Mouse (Mus musculus) hindbrain, postnatal 0 days (tissue): ENCODE measurements at regions not wholly inside any gene's neighbourhood (a gene's known extent, or its start where the extent isn't known, plus 50 kb on each side); places are given as distances from the start of the nearest gene placed in this dataset.

Source experiments
- ATAC-seq: fragments of 200-750 bp; cut with Nextera tagmentation; 2 replicates; pipeline ENCODE4 v1.8.0; 2017; ENCODE audit warnings: mild to moderate bottlenecking, moderate TSS enrichment, moderate library complexity
- DNase-seq: peaks from one replicate; pipeline ENCODE4 v3.0.0-alpha.2; 2015; ENCODE audit warnings: low spot score
- H3K27ac ChIP-seq: fragments of 300-500 bp; sonication (generic); 2 replicates; pipeline ENCODE4 v1.5.1; 2014; ENCODE audit warnings: mild to moderate bottlenecking
- H3K27me3 ChIP-seq: fragments of 300-500 bp; sonication (generic); 2 replicates; pipeline ENCODE4 v1.6.1; 2014; ENCODE audit warnings: low read length, mixed read lengths; ENCODE audit not compliant: insufficient read depth
- H3K36me3 ChIP-seq: fragments of 300-500 bp; sonication (generic); 2 replicates; pipeline ENCODE4 v1.6.1; 2014; ENCODE audit warnings: low read length, mixed read lengths; ENCODE audit not compliant: insufficient read depth
- H3K4me1 ChIP-seq: fragments of 300-500 bp; sonication (generic); 2 replicates; pipeline ENCODE4 v1.6.1; 2014; ENCODE audit warnings: antibody characterized with exemption, low read length, mixed read lengths; ENCODE audit not compliant: insufficient read depth
- H3K4me2 ChIP-seq: fragments of 300-500 bp; sonication (generic); 2 replicates; pipeline ENCODE4 v1.6.1; 2014; ENCODE audit warnings: low read depth, mild to moderate bottlenecking, low read length, moderate library complexity, mixed read lengths
- H3K4me3 ChIP-seq: fragments of 300-500 bp; sonication (generic); 2 replicates; pipeline ENCODE4 v1.5.1; 2014; ENCODE audit warnings: low read length
- H3K9ac ChIP-seq: fragments of 300-500 bp; sonication (generic); replicated peaks from 2 replicates; pipeline ENCODE4 v1.6.1; 2014; ENCODE audit warnings: mild to moderate bottlenecking, low read length, moderate library complexity, mixed read lengths
- H3K9me3 ChIP-seq: fragments of 300-500 bp; sonication (generic); 2 replicates; pipeline ENCODE4 v1.6.1; 2016; ENCODE audit warnings: low read length, mixed read lengths
- CTCF ChIP-seq: IDR thresholded peaks from 2 replicates; pipeline ENCODE4 v1.5.1; 2016; ENCODE audit warnings: antibody characterized with exemption, control low read depth, low read depth
- whole genome bisulfite sequencing: fragments of 180-500 bp; shearing (Covaris S2); extraction: QIAGEN DNeasy Blood & Tissue Kit; methylation state at CpG from one replicate; pipeline ENCODE4 v1.1.7; 2014; 5-methylcytosine and 5-hydroxymethylcytosine counted together

DNA sequence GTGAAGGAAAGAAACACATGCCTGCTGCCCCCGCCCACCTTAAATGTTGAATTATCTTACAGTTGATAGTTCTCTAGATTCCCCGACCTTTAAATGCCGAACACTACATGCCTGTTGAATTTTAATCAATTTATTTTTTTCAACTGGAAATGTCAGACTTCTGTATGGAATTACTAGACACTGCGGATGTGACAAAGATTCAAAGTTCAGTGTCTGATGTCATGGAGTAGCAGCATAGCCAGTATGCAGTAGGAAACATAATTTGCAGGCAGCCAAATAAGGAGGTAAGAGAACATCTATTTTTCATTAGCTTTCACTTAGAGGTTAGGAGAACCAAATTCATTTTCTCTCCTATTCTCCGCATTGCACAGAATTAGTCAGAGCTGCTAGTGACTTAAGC lies 182.2 kb upstream of the Astn2 start:
- no peaks in the 10 kb centered on the region for H3K9me3 ChIP-seq
- H3K4me3 ChIP-seq = no peak overlapping the region
- no peaks in the 10 kb centered on the region for H3K36me3 ChIP-seq
- WGBS = 42% methylated on average over 5 of the region's 5 CpGs
- no peak overlapping the region for H3K4me2 ChIP-seq
- ATAC-seq = no peak
- H3K27me3 ChIP-seq = no peaks in the 10 kb centered on the region
- H3K27ac ChIP-seq = no peak overlapping the region
- H3K9ac ChIP-seq = no peak overlapping the region
- no peaks in the 10 kb centered on the region; the same call in 1 of the 2 replicates for H3K4me1 ChIP-seq
- peak; percentile 5 for DNase-seq
- no peak for TF ChIP-seq CTCF

DNA sequence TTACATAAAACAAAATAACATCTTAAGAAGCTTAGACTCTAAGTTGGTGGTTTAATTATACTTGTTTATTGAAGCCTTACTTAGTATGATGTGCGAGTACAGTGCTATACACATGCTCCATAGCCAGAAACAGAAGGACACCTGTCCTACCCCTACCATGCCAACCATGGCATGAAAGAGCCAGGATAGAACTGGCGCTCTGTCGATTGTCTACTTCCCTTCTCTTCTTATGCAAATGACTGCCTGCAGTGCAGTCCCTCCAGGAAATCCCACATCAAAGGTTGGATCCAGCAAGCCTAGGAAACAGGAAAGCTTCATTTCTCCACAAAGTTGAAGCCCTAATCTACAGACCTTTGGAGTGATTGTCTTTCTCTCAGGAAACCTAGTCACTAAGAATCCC lies 181.8 kb upstream of the Astn2 start:
- Histone ChIP-seq H3K9ac (no peak overlapping the region), H3K4me2 (no peak overlapping the region), H3K36me3 (no peaks in the 10 kb centered on the region), H3K9me3 (no peaks in the 10 kb centered on the region), H3K27me3 (no peaks in the 10 kb centered on the region), H3K27ac (no peak overlapping the region), H3K4me3 (no peak overlapping the region), H3K4me1 (no peaks in the 10 kb centered on the region; the same call in 1 of the 2 replicates)
- WGBS = 18% methylated on average over 3 of the region's 3 CpGs
- TF ChIP-seq CTCF = no peak
- ATAC-seq (no peak), DNase-seq (no peak)

DNA sequence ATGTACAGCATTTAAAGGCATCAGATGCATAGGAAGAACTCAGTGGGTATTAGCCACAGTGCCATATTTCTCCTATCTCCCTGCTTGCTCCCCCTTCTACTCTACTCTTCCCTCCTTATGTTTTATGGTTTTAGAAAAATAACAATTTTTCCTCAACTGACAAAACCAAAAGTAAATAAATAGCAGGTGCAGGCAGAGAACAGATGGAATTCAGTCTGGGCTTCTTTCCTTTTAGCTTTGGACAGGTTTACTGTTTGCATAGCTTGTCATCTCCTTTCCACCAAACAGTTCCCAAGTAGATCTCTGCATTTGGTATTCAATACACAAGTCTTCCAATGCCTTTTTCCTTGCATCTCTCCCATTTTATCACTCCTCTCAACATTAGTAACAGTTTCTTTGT lies 152.5 kb upstream of the Astn2 start:
- H3K9me3 ChIP-seq = no peaks in the 10 kb centered on the region
- no peak overlapping the region for H3K9ac ChIP-seq
- no peak overlapping the region for H3K4me3 ChIP-seq
- no peaks in the 10 kb centered on the region for H3K36me3 ChIP-seq
- TF ChIP-seq CTCF = no peak
- DNase-seq (no peak), ATAC-seq (no peak)
- H3K4me1 ChIP-seq = no peaks in the 10 kb centered on the region
- no peak overlapping the region for H3K4me2 ChIP-seq
- H3K27ac ChIP-seq = no peak overlapping the region
- no peaks in the 10 kb centered on the region for H3K27me3 ChIP-seq

DNA sequence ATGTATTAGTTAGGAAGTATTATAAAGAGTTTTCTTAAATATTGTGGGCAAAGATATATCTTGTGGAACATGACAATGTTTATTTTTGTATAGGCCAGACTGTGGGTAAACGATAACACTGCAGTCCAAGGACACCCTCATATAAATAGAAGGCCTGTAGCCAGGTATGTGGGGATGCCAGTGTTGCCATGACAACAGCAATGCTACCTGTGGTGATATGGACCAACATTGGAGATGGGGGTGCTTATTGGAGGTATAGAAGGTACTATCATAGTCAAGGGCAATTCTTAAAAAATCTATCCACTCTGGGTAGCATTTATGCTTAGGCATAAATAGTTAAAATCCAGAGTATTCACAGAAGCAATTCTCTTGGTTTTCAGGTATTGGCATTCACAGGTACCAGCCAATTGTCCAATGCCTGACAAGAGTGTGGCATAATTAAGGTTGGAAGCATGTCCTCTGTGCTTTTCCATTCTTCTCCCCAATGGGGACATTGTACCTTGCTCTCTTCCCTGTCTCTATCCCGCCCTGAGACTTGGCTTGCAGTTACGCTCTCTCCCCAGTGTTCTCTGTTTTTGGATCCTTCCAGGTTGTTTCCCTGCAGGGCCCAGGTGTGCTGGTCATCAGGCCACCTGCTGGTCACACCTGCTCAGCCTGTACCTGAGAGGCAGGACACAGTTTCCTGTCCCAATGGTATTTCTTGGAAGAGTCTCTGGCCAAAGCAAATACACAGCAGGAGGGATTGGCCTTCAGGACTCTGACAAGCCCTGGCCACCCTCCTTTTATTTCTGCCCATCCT lies 146.1 kb upstream of the Astn2 start:
- Histone ChIP-seq H3K9ac (no peak overlapping the region), H3K27ac (no peak overlapping the region), H3K4me3 (no peak overlapping the region), H3K9me3 (no peaks in the 10 kb centered on the region), H3K36me3 (no peaks in the 10 kb centered on the region), H3K4me2 (no peak overlapping the region), H3K27me3 (no peaks in the 10 kb centered on the region), H3K4me1 (no peaks in the 10 kb centered on the region)
- 80% methylated on average over 3 of the region's 3 CpGs for WGBS
- ATAC-seq (no peak), DNase-seq (peak; percentile 19)
- TF ChIP-seq CTCF = no peak; the same call in 1 of the 2 replicates

DNA sequence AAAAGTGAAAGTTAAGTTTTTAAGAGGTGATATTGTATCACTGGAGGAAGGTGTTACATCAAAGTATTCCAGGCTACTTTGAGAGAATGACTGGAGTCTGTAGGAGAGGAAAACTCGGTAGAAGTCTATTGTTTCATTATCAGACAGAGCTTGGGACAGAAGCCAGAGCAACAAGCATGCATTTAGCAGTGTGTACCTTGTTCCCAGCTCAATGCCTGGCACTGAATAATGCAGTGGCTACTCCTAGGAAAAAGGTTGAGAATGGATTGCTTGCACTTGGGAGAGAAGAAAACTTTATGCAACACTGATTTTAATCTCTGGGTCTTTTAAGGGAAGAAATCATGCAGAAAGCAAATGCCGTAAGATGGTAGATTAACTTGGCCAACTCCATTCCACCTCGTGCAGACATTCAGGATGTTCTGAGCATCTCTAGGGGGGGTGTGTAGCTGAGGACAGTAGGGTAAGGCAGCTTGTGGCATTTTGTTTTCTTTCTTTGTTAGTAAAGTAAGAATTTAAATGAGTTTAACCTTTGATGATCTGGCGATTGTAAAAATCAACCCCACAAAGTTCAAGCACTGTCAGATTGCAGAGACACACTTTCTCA lies 138.5 kb upstream of the Astn2 start:
- TF ChIP-seq CTCF = no peak
- 31% methylated on average over 4 of the region's 4 CpGs for WGBS
- H3K36me3 ChIP-seq = no peaks in the 10 kb centered on the region
- no peaks in the 10 kb centered on the region for H3K27me3 ChIP-seq
- no peak overlapping the region for H3K4me3 ChIP-seq
- no peak overlapping the region for H3K27ac ChIP-seq
- no peak overlapping the region for H3K4me2 ChIP-seq
- no peaks in the 10 kb centered on the region for H3K9me3 ChIP-seq
- H3K9ac ChIP-seq = no peak overlapping the region
- DNase-seq (no peak), ATAC-seq (no peak)
- peaks cover 3% of the 10 kb centered on the region; the same call in 1 of the 2 replicates for H3K4me1 ChIP-seq

DNA sequence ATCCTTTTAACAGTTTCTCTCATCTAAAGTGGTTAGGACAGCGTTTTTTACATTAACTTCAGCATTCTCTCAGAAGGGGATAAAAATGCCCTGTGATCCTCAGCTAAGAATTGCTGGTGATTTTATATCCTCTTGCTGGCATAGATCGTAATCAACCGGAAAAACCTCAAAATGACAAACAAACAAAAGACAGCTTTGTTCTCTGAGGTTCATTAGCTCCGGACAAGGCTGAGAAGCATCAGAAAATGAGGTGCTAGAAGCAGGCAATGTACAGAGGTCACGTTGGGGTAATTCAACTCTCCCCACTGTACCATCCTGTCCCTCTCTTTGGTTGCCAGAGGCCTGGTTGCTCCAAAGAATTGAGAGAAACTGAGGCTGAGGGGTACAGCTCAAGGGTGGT lies 120.0 kb upstream of the Astn2 start:
- ATAC-seq (no peak), DNase-seq (no peak)
- Histone ChIP-seq H3K27me3 (no peaks in the 10 kb centered on the region), H3K4me1 (no peaks in the 10 kb centered on the region; the same call in 1 of the 2 replicates), H3K9ac (no peak overlapping the region), H3K27ac (no peak overlapping the region), H3K4me2 (no peak overlapping the region), H3K4me3 (no peak overlapping the region), H3K36me3 (no peaks in the 10 kb centered on the region), H3K9me3 (no peaks in the 10 kb centered on the region)
- WGBS = 45% methylated on average over 5 of the region's 5 CpGs
- TF ChIP-seq CTCF = no peak

DNA sequence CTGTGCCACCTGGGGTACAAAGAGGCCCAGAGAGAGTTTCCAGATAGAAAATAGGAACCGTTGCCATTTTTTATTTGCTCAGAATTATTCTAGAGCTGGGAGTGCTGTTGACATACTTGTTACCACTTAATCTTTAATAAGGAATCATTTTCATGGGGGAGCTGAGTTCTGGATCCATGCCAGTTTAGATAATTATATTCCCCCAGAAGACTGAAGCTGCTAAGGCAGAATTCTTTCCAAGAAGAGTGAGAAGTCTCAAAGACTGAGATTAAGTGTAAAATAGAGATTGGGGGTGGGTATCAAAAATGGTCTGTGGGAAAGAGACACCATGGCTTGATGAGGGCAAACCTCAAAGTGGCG lies 119.5 kb upstream of the Astn2 start:
- H3K27ac ChIP-seq = 0 out of 2 replicates have a peak overlapping the region, but pooled peaks have one; percentile 2
- ATAC-seq = 0 out of 2 replicates have a peak, but pooled peaks have one; percentile 15
- no peaks in the 10 kb centered on the region; the same call in 1 of the 2 replicates for H3K4me1 ChIP-seq
- H3K9ac ChIP-seq = no peak overlapping the region
- no peak overlapping the region for H3K4me2 ChIP-seq
- no peaks in the 10 kb centered on the region for H3K36me3 ChIP-seq
- WGBS = 46% methylated on average over 2 of the region's 2 CpGs
- no peak for DNase-seq
- H3K4me3 ChIP-seq = no peak overlapping the region
- no peaks in the 10 kb centered on the region for H3K9me3 ChIP-seq
- no peak for TF ChIP-seq CTCF
- H3K27me3 ChIP-seq = no peaks in the 10 kb centered on the region
